Mouse (Mus musculus) limb, embryonic 15.5 days (tissue): ENCODE measurements around the gene Nin. TPM values are rescaled to one million over a fixed set of nuclear protein-coding genes. Genes with fewer than 3 reads are reported as not detected.

Experiments used
- ATAC-seq: fragments of 200-750 bp; cut with Nextera tagmentation; 2 replicates; pipeline ENCODE4 v1.8.0; 2017; ENCODE audit warnings: low read depth, moderate TSS enrichment; ENCODE audit not compliant: insufficient number of reproducible peaks, low FRiP score, low TSS enrichment
- H3K27ac ChIP-seq: fragments of 300-500 bp; sonication (generic); 2 replicates; pipeline ENCODE4 v1.5.1; 2015; ENCODE audit warnings: moderate library complexity, mild to moderate bottlenecking, inconsistent platforms
- H3K27me3 ChIP-seq: fragments of 300-500 bp; sonication (generic); 2 replicates; pipeline ENCODE4 v1.6.1; 2015; ENCODE audit warnings: inconsistent platforms
- H3K36me3 ChIP-seq: fragments of 300-500 bp; sonication (generic); 2 replicates; pipeline ENCODE4 v1.6.1; 2015; ENCODE audit warnings: inconsistent platforms
- H3K4me1 ChIP-seq: fragments of 300-500 bp; sonication (generic); 2 replicates; pipeline ENCODE4 v1.6.1; 2015; ENCODE audit warnings: inconsistent platforms
- H3K4me2 ChIP-seq: fragments of 300-500 bp; sonication (generic); 2 replicates; pipeline ENCODE4 v1.6.1; 2015; ENCODE audit warnings: mild to moderate bottlenecking, inconsistent platforms
- H3K4me3 ChIP-seq: fragments of 300-500 bp; sonication (generic); 2 replicates; pipeline ENCODE4 v1.5.1; 2015; ENCODE audit warnings: mild to moderate bottlenecking, inconsistent platforms
- H3K9ac ChIP-seq: fragments of 300-500 bp; sonication (generic); 2 replicates; pipeline ENCODE4 v1.6.1; 2015; ENCODE audit warnings: inconsistent platforms
- H3K9me3 ChIP-seq: fragments of 300-500 bp; sonication (generic); 2 replicates; pipeline ENCODE4 v1.6.1; 2016; ENCODE audit warnings: inconsistent platforms
- WGBS: fragments of 180-500 bp; shearing (Covaris S2); methylation state at CpG from one replicate; pipeline ENCODE4 v1.1.7; 2015; 5-methylcytosine and 5-hydroxymethylcytosine counted together
- polyA plus RNA-seq: library from polyadenylated mRNA; unstranded; fragments of >200 nt; fragmentation: Nextera tagmentation; extraction: Ambion mirVana; gene quantifications from 2 replicates; pipeline ENCODE4 v1.2.1, GENCODE M21; 2015

The Nin gene
- polyA plus RNA-seq, 1 experiment from 2014 or later: 9.3 TPM

DNA sequence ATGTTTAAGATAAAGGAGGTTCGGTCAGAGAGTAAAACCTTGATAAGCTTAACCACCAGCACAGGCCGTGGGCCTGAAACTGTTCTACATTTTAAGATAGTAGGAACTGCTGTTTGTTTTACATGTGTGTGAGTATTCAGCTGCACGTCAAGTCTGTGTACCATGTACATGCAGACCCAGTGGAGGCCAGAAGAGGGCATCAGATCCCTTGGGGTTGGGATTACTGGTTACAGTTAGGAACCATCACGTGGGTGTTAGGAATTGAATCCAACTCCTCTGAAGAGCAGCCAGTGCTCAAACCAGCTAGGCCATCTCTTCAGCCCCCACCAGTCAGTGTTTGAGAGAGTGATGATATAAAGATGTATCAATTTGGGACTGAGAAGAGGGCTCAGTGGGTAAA, 151.0 kb downstream of the Nin start:
- H3K27ac ChIP-seq: no peak overlapping the region
- peaks cover 61% of the 10 kb centered on the region for H3K36me3 ChIP-seq
- no peaks in the 10 kb centered on the region for H3K27me3 ChIP-seq
- H3K4me2 ChIP-seq: no peak overlapping the region
- H3K9me3 ChIP-seq: no peaks in the 10 kb centered on the region
- no peak overlapping the region for H3K9ac ChIP-seq
- no peak overlapping the region for H3K4me3 ChIP-seq
- no peaks in the 10 kb centered on the region for H3K4me1 ChIP-seq
- WGBS: 67% methylated on average over 4 of the region's 4 CpGs
- ATAC-seq: no peak

Other genes with a start within 250 kb of the Nin start
- 4.2 and 6.5 TPM in 2 replicates for gene Atl1, start 221.1 kb downstream of the Nin start, polyA plus RNA-seq
- 33.1 and 38.1 TPM in 2 replicates for gene Map4k5, start 220.5 kb downstream of the Nin start, polyA plus RNA-seq
- 7.2 and 7.8 TPM in 2 replicates for gene Sav1, start 126.7 kb downstream of the Nin start, polyA plus RNA-seq
- gene Abhd12b, start 40.4 kb upstream of the Nin start, polyA plus RNA-seq: 0.15 and 0.35 TPM in 2 replicates
- gene Pygl, start 117.8 kb upstream of the Nin start, polyA plus RNA-seq: 35.9 and 36.6 TPM in 2 replicates
- gene Trim9, start 233.9 kb upstream of the Nin start, polyA plus RNA-seq: 0.70 and 0.73 TPM in 2 replicates